Mouse (Mus musculus) thymus, postnatal 14 days (tissue): Measurements from ENCODE around the gene A730049H05Rik.

ENCODE experiments used
- DNase-seq: peaks from one replicate; pipeline ENCODE4 v3.0.0; 2021

The A730049H05Rik gene

DNA sequence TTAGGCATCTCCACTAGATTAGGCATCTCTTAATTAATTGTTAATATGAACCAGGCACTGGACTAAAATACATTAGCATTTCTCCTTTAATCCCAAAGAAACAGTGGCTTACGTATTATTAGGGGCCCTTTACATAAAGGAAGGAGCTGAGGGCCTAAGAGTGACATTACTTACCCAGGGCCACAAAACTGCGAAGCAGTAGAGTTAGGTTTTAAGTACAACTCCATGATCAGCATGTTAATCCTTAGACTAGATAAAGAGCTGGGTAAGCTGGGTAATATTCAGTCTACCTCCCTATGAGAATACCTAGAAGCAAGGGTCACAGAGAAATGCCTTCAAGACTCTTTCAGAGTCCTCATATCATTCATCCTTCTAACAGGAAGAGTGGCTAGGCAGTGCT is 12.9 kb downstream of the A730049H05Rik start:
- DNase-seq, result no peak

GRCm38 (mm10) chr6:92831106-92831505 is 14.8 kb downstream of the A730049H05Rik start:
- no peak for DNase-seq

- no peak for DNase-seq
These were observed 25.7 kb downstream of the A730049H05Rik start for GRCm38 (mm10) chr6:92842000-92842399.

DNA sequence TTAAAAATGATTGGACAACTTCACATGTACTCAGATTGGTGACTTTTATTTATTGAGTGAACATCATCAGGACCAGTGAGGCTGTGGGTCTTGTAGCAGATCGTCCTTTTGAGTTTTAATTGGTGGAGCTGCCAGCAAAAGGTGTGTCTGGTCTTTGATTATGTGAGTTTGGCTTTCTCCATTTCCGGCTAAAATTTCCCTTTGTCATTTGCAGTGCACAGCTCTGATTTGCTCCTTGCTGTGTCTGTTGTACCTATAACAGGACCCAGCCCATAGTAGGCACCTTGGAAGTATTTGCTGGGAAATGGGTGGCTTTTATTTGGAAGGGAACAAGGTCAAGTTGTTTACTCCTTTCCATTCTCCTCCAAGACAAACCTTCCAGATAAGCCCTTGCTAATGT is 27.2 kb downstream of the A730049H05Rik start:
- no peak for DNase-seq

DNA sequence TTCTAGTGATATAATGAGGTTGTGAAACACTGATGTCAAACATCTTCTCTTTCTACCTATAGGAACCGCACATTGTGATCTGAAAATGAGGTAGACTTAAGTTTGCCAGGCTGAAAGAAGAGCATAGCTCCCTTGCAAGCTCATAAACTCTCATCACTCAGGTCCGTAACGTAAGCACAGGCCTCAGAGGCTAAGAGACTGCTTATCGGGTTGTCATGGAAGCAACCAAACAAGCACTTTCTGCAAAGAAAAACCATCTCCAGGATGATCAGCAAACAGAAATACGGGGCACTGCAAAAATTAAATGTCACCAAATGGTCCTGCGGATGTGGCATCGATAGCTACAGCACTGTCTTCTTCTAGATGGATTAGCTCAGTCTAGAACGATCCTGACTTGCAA is 29.6 kb downstream of the A730049H05Rik start:
- DNase-seq, result no peak

- DNase-seq, result no peak
These were observed 30.3 kb downstream of the A730049H05Rik start for GRCm38 (mm10) chr6:92846614-92847013.

DNA sequence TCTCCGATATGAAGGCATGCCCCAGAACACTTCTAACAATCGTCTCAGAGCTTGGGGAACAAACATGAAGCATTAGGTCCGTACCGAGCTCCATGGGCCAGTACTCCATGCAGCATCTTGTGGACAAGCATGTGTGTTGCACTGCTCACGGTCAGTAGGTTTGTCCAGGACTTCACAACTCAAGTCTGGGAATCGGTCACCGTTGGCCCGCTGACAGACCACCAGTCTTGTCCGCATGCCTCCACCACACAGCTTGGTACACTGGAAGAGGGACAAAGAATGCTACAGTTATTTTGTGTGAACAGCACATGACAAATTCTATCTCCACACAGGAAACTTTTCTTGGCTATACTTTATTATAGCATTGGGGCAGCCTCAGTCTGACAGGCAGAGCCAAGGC is 32.9 kb downstream of the A730049H05Rik start:
- DNase-seq, result no peak

GRCm38 (mm10) chr6:92850250-92850649 is 34.0 kb downstream of the A730049H05Rik start:
- DNase-seq, result no peak

DNA sequence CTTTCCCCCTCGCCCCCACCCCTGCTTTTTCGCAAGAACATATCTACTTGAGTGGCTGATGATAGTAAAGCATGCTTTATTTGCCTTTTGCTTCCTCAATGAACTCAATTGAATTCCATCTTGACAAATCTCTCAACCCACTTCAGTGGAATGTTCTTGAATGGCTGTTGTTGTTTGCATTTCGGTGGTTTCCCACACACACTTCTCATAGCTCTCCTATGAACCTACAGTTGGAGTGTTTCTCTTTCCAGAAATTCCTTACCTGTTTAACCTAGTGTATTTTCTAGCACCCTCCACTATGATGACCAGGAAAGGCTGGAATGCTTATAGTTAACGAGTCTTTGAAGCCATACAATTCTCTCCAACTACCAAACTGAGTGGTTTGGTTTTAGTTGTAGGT is 38.6 kb downstream of the A730049H05Rik start:
- DNase-seq, result no peak

DNA sequence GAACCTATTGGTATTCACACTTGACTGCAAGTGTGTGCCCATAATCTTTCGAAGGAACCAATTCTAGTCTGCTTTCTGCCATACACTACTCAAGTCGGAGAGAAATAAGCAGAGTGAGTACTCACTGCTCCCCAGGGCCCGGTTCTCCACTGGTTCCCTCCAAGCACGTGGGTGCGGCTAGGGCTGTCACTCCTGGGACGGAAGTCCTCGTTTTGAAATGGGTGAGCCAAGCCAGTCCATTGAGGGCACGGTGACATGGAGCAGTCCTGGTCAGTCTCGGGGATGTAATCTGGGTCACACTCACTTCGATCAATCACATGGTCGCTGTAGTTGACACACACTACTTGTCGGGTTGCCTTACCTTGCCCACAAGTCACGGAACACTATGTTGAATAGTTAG is 41.5 kb downstream of the A730049H05Rik start:
- DNase-seq, result no peak

GRCm38 (mm10) chr6:92858721-92859510 is 42.6 kb downstream of the A730049H05Rik start:
- DNase-seq, result no peak

DNA sequence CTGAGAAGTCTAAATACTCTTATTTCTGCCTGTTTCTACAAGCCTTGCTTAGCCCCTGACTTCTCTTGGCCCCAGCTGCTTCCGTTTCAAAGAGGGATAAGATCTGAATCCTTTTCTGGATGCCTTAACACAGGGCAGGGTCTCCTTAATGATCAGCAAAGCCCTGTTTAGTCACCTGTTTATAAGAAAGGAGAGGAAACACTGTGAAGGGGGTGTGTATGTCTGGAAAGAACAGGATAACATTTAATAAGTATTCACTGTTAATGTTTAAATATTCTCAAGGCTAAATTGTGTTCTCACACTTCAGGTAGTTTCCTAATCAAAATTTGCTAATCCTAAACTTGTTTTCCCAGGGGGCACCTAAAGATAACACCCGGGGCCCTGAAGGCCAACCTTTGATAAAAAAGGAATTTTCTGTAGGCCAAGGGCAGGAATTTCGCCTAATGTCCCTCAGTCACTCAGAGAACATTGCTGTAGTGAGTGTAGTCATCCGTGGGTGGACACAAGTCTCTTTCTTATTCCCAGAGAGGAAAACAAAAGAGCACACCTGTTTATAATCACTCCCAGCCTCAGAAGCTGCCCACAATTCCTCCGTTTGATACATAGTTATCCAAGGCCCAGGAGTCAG is 44.1 kb downstream of the A730049H05Rik start:
- DNase-seq, result no peak

GRCm38 (mm10) chr6:92862599-92862998 is 46.3 kb downstream of the A730049H05Rik start:
- DNase-seq, result no peak

- no peak for DNase-seq
These were observed 52.9 kb downstream of the A730049H05Rik start, which contains the start of gene Gm15737 for GRCm38 (mm10) chr6:92869089-92869581. Gm15737 (plus strand) TSS chr6:92869357.

GRCm38 (mm10) chr6:92869582-92870219 is 53.4 kb downstream of the A730049H05Rik start:
- no peak for DNase-seq

DNA sequence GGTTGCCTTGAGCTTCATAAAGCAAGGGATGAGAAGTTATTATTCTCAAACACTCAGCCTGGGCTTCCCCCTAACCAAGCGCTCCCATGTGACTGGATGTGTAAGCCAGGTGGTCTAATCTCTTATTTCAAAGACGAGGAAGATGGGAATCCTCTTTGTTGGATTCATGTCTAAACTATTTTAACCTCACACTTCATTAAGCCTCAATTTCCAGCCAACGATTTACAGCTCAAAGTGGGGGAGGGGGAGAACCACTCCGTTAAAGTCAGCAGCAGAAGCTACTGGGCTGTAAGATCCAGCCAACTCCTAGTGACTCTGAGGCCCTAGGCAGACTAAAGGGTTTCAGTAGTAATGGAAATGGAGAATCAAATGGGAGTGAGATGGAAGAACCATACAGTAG is 55.5 kb downstream of the A730049H05Rik start:
- DNase-seq, result no peak

GRCm38 (mm10) chr6:92872766-92873165 is 56.5 kb downstream of the A730049H05Rik start:
- DNase-seq, result no peak

DNA sequence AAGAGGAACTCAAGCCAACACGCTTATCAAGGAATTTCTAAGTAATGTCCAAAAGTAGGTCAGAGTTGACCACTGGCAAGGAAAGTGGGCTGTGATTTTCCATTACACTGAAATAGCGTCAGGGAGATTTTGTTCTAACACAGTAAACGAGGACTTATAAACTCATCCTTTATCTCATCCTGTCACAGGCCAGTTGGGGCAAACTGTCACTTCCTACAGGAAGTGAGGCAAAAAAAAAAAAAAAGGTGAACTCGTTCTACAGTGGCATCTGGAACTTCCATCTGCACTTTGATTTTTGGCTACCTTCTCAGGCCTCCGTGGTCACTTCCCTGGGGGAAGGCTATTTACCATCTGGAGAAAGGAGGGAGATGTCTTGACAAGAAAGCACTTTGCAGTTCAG is 58.6 kb downstream of the A730049H05Rik start:
- no peak for DNase-seq

DNA sequence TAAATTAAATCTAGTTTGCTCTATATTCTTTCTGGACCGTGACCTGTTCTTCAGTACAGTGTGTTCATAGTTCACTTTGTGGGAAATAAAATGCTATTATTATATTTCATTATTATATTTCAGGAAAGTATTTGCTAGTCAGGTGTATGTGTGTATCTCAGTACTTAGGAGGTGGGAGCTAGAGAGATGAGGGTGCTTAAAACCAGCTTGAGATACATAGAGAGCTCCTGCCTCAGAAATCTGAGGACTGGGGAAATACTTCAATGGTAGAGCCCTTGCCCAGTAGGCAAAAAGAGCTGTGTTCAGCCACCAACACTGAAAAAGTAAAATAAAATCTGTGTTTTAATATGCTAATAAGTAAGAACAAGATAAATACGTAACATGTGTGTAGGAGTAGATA is 59.1 kb downstream of the A730049H05Rik start:
- DNase-seq, result no peak

GRCm38 (mm10) chr6:92876121-92876520 is 59.8 kb downstream of the A730049H05Rik start:
- no peak for DNase-seq

GRCm38 (mm10) chr6:92877236-92877635 is 61.0 kb downstream of the A730049H05Rik start:
- no peak for DNase-seq

DNA sequence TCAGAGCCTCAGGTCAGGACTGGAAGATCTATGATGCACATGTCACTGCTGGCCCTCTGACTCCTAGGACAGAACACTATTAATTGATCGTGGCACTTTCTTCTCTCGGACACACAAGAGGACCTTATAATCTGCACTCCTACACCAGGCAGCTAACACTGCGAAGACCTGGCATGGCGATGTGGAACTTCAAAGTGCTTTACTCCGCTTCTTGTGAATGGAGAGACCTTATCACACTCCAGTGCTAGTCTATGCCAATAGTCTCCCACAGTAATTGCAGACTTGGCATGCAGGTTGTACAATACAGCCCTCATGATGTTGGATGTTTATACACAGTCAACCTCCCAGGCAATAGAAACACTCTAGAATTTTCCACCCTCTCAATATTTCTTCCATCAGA is 62.5 kb downstream of the A730049H05Rik start:
- no peak for DNase-seq

DNA sequence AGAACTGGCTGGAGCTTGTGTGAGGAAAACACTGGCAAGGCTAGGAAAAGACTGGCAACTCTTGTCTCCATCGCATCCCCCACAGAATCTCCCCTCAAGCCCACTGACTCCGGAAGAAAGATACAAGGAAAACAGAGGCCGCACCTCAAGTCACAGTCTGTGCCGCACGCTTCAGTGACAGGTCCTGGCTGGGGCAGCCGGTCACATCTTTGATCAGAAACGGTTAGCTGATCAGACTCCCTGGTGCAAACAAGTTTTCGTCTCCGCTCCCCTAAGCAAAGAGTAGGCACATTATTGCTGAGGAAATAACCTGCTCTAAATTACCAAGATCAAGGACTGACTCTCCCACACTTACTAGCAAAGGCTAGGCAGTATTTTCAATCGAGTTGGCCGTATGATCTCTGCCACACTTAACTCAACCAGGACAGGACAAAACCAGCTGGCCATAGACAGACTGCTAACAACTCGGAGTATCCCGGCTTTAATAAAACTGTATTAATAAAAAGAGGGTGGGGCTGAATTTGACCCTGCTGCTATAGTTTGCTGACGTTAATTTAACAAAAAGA is 63.5 kb downstream of the A730049H05Rik start:
- no peak for DNase-seq
